Mouse (Mus musculus) right cerebral cortex, postnatal 14 days (tissue): ENCODE data around the gene Zfp81.
A peak's percentile ranks its signal among the peaks of the same experiment; 100 is the strongest.
"Not testable (repeated sequence)": the region's sequence is repeated elsewhere in the genome, so short reads cannot be mapped to it uniquely, and the experiment has no call there.

ENCODE experiments used
- DNase-seq: peaks from one replicate; pipeline ENCODE4 v3.0.0; 2022

Gene Zfp81

GRCm38 (mm10) chr17:33358411-33359384, at the start of gene Zfp81:
TSS of gene Zfp81 (minus strand) at chr17:33358878.
- DNase-seq, result peak; percentile 79

GRCm38 (mm10) chr17:33394182-33395034, 35.7 kb upstream of the Zfp81 start, which contains the start of gene Zfp101:
TSS of gene Zfp101 (minus strand) at chr17:33394641.
- peak; percentile 81 for DNase-seq

DNA sequence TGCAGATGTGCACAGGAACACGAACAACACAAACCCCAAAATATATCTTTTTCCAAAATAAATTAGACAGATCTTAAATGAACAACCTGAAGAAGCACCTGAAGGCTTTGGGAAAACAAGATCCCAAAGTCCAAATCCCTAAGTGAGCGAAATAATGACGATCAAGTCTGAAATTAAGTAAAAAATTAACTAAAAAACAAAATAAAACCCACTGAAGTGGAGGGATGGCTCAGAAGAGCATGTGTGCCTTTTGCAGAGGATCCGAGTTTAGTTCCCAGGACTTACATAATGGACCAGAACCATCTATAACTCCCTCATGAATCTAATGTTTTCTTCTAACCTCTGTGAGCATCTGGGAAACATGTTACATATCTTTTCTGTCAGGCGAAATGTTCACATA, 33.6 kb upstream of the Zfp81 start:
- no peak for DNase-seq

GRCm38 (mm10) chr17:33385705-33386104, 27.0 kb upstream of the Zfp81 start:
- no peak for DNase-seq

DNA sequence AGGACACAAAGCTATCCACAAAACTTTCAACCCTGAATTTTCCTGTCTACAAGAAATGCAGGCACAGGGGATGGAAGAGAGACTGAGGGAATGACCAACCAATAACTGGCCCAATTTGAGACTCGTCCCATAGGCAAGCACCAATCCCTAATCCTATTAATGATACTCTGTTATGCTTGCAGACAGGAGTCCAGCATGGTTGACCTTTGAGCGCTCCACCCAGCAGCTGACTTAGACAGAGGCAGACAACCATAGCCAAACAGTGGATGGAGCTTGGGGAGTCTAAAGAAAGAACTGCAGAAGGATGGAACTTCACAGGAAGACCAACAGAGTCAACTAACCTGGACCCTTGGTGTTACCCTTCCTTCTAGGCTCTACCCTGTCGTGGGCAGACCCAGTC, 14.1 kb upstream of the Zfp81 start:
- DNase-seq, result no peak

- no peak for DNase-seq
Observed at GRCm38 (mm10) chr17:33352981-33353380, 5.7 kb downstream of the Zfp81 start.

DNA sequence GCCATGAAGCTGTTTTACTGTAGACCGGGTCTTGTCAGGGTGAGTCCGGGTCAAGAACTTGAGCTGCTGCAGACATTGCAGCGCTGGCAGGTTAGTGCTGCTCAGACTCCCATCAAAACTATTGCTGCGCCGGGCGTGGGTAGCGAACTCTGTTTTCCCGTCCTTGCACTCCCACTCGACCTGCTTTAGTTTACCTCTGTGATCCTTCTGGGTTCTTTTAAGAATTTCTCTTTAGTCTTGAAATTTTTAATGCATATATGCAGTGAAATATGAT, 68.9 kb downstream of the Zfp81 start:
- not testable (repeated sequence) for DNase-seq

GRCm38 (mm10) chr17:33289039-33289875, 69.4 kb downstream of the Zfp81 start, which contains the start of gene Zfp955b:
TSS of gene Zfp955b (plus strand) at chr17:33289544.
- DNase-seq, result not testable (repeated sequence)
